Mouse (Mus musculus) thymus, postnatal 36 days (tissue): ENCODE data around the gene Zbtb44.

Experiments used
- DNase-seq, 2 experiments: peaks; one replicate each; pipeline ENCODE4 v3.0.0; 2022; ENCODE audit warnings: mixed read lengths in 2 of 2

Zbtb44 gene

DNA sequence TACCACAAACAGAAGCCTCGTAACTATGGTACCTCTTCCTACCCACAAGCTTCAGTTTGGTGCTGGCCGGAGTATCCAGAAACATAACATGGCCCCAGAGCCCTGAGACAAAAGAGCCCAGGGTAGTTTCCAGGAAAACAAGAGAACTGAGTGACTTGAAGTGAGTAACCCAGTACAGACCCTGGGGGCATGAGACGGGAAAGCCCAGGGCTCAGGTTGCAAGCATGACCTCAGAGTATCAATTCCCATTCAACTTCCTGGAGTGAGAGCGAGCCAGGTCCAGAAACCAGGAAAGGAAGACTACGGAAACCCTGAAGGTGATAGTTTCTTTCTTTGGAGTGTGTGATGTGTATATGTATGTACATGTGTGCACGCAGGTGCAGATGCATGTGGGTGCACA is 87.0 kb downstream of the Zbtb44 start:
- DNase-seq, result no peak

DNA sequence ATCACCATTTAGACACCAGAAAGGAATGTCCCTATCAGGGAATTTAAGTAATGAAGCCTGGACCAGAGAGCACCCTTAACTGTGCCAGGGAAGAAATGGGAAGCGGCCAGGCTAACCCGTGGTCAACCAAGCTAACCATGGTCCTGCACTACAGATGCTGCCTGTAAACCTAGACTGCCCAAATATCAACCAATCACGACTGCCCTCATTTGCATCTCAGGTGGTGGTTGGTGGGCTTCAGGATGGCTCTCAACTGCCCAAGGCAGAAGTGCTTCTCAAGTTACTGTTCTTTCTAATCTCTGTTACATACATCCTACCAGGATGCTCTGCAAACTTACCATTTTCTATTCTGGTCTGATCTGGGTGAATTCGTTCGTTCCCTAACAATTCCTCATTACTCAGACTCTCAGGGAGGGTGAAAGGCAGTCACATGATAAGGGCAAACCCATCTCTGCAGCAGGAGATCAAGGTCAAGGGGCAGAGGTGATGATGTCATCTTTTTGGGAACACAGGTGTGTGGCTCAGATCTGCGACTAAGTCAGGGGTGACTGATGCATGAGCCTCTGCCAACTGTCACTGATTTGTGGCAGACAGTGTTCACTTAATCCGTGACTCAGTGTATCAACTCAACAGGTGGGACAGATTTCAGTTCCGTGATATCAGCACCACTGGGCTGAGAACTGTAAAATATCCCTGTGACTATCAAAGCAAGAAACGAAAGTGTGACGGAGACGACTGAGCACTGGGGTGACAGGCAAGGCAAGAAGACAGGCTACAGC is 88.3 kb downstream of the Zbtb44 start:
- DNase-seq, result no peak

DNA sequence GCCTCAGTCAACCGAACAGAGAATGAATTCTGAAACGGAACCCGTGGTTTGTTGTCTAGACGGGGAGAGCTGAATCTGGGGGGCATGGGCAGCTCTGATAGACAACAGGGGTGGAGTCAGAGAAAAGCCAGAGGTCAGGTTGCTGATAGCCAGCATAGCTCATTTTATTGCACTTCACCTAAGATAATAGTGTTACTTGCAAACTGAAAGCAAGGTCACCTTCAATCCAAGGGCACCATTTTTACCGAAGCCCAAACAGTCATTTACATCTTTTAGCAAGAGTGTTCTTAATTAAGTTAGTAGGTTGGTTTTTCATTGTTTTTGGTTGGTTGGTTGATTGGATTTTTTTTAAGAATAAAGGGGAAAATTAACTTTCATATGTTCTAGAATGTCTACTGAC is 89.0 kb downstream of the Zbtb44 start:
- DNase-seq, result no peak

DNA sequence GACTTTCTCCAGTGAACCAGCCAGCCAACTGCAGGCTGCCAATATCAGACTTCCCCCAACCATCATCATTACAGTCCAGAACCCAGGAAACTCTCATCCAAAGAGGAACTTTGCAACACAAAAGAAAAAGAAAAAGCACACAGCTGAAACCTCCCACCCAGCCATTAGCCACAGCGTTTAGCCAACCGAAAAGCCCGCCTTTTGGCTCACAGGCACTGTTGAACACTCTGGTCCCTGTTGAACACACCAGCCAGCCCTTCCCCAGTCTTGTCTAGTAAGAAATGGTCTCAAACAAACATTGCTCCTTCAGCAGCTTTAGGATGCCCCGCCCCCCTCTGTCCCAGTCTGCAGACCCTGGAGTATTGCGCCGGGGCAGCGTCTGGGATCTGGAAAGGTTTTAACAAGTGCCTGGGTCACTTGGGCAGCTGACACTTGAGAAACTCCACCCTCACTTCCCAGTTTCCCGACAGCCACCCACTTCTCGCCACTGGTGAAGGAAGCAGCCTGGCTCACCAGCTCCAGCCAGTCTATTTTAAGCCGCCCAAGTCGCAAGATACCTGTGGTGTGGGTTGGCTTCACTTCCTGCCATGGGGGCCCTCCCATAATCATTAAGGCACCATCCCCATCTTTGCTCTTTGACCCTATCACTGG is 89.6 kb downstream of the Zbtb44 start:
- no peak for DNase-seq

DNA sequence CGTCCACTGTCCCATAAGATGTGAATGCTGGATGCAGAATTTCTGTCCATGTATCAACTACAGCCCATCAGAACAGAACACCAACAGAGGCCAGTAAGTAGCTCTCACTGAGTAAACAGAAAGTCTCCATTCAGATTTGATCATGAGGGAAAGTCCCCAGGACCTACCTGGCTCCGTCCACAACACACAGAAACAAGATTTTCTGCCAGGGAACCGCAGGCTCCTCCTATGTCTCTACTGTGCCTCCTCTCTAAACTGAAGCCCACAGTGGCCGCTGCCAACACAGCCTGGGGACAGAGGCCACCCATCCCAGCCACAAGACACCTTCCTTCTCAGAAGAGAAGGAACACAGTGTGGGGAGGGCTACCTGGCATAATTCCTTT is 90.1 kb downstream of the Zbtb44 start:
- no peak for DNase-seq

DNA sequence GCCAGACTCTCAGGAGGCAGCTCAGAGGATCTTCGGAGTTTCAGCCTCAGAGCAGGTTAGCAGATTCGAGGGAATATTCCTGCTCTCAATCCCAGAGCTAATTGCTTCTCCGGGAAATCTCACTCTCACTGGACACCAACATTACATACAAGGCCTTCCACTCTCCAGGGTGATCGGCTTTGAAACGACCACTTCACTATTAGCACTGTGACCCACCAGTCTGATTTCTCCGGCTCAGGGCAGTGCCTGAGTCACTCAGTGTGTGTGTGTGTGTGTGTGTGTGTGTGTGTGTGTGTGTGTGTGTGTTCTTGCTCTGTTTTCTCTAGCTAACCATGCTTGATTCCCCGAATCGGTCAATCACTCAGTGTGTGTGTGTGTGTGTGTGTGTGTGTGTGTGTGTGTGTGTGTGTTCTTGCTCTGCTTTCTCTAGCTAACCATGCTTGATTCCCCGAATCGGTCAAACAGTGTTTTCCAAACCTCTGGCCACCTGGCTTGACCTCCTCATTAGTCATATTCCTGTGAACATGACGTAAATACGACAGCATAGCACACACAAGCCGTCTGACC is 92.1 kb downstream of the Zbtb44 start:
- DNase-seq, result no peak
